In the genomic region with DNA sequence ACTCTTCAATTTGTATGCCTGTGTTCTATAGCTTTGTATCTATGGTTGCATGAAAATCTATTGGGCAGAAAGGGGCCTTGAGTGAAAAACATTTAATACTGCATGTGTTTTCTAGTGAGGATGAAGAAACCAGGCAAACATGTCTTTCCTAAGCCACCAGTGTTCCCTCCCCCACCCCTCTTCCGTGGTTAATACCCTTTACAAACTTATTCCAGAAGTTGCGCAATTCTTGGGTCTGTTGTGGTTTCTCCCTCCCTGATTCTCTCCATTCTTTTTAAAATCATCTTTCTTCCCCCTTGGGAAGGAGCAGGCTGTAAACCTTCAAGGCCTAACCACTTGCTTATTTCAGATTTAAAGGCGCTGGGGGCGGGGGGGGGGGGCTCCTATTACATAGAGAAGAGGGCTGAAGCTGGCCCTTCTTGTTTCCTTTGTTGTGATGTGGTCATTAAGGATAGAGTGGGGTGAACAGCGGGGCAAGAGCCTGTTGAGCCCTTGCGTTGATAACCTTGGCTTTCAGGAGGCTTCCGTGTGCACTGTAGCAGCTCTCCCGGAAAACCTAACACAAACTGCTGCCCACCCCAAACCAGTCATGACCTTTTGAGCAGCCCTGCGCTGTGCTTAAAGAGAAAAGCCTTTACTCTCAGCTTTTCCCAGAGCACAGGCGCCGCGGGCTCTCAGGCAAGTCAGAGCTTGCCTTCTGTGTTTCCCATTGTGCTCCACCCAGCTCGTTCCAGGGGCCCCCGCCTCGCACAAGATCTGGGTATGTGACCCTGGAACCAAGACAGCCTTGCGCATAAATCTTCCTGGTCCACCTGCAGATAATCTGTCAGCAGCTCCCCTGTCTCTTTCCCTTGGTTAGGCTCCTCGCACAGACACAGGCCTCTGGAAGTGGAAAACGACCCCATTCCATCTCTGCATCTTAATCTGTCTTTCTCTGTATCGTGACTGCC, we compare ENCODE assay signal across 8 mouse cellular contexts.
DNase-seq lines count a peak whose midpoint lies in the region; ATAC-seq lines count a peak whose summit lies in the region.

No protein-coding gene starts in this region.

- intact Hi-C loops in gastrocnemius, postnatal 14 days (cut with DNase I; ENCODE audit: low total_unique reads), result no loop called here

- peak; percentile 63 for ATAC-seq in megakaryocyte progenitor cell, adult 5-6 weeks (replicated peaks; ENCODE audit: poor library complexity)

- DNase-seq in ES-CJ7 (ENCODE audit: low read depth, low spot score), result peak; percentile 40
- DNase-seq in adrenal gland, postnatal 36 days, result peak; percentile 46 to 67
- DNase-seq in gastrocnemius, postnatal 14 days, result peak; percentile 23
- DNase-seq in kidney, postnatal 10 days, result peak; percentile 43
- no peak for DNase-seq in frontal cortex, adult 2 months (ENCODE audit: extremely low spot score in 1 of 2, low spot score in 1 of 2)
- no peak for DNase-seq in thymus, postnatal 25 days
- DNase-seq in frontal cortex, postnatal 10 days (ENCODE audit: low spot score in 2 of 2), result no peak

Comparison
In these comparisons a context has a peak if more than half of its experiments do, and no peak if none do; other contexts are left out.
1. DNase-seq: peak in ES-CJ7 (single experiment), adrenal gland, postnatal 36 days (2 of 2), gastrocnemius, postnatal 14 days (single experiment) and kidney, postnatal 10 days (single experiment); none in frontal cortex, adult 2 months (0 of 2), thymus, postnatal 25 days (single experiment) and frontal cortex, postnatal 10 days (0 of 2).